Mouse (Mus musculus) cerebellum, adult 11 months (tissue): ENCODE measurements at regions not wholly inside any gene's neighbourhood (a gene's known extent, or its start where the extent isn't known, plus 50 kb on each side); places are given as distances from the start of the nearest gene placed in this dataset.
A peak's percentile ranks its signal among the peaks of the same experiment; 100 is the strongest.

Source experiments
- DNase-seq: peaks from one replicate; pipeline ENCODE4 v3.0.0; 2022

DNA sequence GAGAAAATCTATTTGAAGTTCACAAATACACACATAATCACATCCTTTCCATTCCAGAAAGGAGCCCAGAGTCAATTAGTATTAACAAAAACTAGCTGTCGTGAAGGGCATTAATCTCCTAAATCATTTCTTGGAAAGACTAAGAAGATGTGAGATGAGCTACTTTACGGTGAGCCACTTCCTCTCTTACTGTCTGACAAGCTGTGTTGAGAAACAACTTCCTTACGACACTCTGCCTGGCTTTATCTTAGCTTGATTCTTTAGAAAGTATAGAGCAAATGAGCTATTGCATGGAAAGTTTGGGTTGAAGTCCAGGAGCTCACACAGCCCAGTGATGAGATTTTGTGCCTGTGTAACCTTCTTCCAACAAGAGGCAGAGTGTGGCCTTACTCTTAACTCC lies 85.2 kb upstream of the Tmem150c start:
- DNase-seq: no peak

DNA sequence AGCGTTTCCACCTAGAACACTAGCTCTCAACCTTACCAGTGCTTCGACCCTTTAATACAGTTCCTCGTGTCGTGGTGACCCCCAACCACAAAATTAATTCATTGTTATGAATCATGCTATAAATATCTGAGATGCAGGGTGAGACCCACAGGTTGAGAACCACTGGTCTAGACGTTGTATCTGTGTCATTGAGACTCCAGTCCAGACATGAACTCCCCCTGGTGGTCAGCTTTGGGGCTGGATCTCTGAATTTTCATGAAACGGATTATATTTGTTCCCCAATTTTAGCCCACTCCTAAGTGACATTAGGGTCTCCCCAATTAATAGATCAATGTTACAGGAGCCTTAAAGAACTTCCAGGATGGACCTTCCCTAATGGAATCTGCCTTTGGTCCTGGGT lies 81.3 kb upstream of the Tmem150c start:
- DNase-seq: peak; percentile 43

DNA sequence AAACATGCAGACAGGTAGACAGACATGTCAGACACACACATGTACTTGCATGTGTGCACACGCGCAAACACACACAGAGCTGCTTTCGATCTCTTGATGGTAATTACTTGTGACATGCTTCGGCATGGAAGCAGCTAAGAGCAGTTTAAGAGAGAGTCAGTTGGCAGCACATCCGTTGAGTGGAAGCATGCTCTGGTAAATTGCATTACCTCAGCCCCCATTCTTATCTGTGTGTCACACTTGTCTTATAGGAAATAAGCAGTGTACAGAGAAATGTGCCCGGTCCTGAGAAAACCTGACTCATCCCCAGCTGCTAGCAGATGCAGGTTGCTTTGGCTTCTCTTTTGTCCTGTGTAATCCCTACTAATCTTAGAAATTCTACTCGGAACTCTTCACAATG lies 80.0 kb upstream of the Tmem150c start:
- DNase-seq: no peak

DNA sequence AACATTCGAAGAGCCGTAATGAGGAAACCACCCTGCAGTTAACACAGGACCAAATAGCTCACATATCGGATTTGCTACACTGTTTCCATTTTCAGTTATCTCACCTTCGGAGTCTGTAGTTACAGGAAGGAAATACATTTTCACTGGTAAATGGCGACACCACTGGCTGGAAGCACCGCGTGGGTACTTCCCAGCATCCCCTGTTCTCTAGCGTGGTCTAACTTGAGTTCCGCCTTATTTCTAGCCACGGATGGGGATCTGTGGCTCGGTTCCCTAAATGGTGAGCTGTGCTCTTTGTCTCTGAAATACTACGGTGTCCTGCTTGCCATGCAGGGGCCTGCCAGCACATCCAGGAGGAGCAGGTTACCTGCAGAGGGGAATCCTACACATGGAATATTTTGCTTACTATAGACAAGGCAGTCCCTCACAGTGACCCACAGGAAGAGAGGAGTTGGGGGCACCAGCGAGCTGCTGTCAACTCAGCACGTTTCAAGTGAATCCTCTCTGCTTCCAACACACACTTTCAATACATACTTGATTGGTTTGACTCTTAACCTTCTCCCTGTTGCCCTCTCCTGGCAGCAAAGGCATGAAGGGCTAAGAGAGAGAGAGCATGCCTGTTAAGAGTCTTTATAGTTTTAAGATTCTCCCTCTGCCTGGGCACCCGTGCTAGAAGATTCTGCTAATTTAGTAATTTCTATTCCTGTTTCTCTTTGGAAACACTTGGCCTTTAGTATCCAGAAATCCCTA lies 78.9 kb upstream of the Tmem150c start:
- no peak for DNase-seq

DNA sequence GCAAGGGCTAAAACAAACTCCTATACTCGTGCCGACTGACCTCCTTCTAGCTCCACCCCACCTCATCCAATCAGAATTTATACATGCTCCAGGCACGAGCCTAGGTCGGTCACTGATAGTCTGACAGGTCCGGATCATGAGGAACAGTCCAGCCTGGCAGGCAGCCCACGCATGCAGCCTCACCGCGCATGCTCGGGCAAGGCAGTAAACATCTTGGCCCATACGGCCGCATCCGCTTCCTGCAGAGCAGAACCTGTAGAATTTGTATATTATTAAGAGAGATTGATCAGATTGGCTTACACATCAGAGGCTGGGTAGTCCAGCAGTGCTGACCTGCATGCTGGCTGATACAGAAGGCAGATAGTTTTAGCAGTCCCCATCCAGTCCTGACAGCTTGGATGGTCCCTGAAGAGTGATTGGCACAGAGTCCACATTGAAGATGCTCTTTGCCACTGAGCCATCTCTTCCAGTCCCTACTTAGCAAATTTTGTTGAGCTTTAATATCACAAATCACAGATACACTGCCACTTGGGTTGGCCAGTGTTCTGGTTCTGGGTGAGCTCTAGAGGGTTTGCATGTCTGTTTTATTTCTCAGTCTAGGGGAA lies 78.2 kb upstream of the Tmem150c start:
- no peak for DNase-seq

DNA sequence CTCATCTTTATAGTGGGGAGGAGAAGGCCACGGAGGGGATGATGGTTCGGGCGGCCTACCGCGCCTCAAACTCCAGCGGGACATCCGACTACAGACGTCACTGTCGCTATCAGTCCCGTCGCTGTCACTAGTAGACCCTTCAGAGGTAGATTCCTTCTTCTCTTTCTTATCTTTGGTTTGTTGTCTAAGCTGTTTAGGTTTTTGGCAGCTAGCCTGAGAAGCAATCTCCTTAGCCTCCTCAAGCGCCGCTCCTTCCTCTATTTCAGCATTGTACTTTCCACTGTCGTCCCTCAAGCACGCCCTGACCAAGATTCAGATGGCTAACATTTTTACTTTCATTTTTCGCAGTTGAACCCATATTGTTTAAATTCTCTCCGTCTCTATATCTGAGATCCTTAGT lies 76.7 kb upstream of the Tmem150c start:
- no peak for DNase-seq

DNA sequence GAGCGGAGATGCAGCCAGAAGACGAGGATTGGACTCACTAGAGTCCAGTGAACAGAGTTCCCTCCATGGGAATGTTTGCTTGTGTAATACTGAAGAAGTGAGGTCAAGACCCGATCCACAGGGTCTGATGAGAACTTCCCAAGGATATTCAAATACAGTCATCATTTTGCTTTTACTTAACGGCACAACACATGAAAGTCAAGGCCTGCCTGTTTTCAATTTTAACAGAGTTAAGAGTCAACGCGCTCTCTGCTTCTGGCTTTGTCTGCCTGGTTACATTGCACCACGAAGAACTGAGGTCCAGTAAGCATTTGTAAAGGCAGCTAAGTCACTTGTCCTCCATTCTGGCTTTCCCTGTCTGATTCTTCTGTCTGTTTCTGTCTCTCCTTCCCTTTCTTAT lies 72.5 kb upstream of the Tmem150c start:
- no peak for DNase-seq

DNA sequence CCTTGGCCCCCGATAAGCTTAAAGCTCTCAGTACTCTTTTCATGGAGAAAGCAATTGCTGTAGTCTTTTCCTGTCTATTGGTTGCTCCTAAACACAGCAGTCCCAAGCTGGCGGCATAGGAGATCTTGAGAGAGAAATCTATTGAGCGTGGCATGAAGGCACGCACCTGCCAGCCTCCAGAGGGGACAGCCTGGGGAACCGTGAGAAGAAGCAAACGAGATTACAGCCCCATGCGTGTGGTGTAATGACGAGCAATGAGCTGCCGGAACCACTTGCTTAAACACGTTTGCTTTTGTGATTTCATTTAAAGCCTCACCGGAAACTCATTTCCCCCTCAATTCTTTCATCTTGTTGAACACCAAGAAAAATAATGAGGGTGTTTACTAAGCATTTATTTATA lies 72.0 kb upstream of the Tmem150c start:
- no peak for DNase-seq

DNA sequence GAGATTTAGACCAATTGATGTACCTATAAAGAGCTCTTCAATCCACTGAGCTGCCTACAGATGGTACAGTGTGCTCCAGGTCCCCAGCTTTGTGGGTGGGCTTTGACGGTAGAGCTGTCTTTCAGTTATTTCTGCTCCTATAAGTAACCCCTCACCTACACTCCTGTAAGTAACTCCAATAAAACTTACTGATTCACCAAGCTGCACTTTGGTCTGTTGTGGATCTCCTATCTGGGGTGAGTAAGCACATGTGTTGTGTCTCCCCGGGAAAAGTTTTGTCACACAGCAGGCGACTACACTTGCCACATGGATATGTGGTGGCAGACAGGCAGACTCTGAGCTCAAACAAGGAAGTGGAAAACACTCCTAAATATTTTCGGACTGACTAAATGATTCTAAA lies 70.4 kb upstream of the Tmem150c start:
- no peak for DNase-seq

DNA sequence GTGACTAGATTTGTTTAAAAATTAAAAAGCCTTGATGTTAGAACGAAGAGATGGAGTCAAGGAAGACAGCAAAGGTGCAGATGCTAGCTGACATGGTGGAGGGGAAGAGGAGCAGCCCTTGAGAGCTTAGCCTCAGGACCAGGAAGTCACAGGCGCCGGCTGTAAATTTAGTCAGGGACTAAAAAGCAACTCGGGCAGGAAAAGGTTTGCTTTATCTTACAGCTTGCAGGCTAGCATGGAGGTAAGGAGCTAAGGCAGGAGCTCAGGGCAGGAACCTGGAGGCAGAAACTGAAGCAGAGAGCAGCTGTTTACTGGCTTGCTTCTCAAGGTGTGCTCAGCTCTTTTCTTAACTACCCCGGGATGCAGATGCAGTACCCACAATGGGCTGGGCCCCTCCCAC lies 68.3 kb upstream of the Tmem150c start:
- DNase-seq: no peak

DNA sequence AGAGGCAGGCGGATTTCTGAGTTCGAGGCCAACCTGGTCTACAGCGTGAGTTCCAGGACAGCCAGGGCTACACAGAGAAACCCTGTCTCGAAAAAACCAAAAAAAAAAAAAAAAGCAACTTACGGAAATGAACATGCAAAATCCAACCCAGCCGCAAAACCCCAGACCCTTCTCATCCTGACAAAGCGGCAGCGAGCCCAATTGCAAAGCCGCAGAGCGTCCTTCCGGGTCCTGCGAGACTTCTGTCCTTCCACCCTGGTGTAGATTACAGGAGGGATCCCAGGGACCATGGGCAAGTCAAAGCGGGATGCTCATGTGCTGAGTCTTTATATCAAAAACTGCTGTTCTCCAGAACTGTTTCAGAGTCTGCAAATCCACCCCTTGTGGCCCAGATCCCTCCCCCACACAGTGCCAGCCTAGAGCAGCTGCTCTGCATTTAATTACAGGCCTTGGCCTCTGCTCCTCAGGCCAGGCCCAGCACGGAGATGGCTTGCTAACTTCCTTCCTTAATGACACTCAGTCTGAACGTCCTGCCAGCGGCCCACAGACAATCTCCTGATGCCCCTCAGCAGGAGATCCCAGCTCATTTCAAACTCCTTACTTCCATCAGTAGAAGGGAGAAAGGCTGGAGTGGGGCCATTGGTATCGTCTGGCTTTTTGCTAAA lies 67.1 kb upstream of the Tmem150c start:
- DNase-seq: no peak

DNA sequence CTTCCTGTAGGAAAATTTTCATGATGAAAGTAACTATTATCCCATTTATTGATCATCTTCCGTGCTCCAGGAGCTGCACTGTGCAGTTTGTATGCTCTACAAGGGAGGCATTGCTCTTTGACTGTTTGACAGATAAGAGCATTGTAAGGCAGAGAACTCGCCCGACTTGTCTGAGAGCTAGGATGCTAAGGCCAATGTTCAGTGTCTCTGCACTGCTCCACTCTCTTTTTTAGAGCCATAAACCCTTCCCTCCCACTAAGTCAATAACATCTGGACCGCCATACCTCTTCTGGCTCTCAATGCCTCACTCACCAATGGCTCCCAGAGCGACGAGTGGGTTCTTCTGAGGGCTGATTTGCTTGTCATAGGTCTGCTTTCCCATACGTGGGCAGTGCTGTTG lies 65.9 kb upstream of the Tmem150c start:
- DNase-seq: no peak

DNA sequence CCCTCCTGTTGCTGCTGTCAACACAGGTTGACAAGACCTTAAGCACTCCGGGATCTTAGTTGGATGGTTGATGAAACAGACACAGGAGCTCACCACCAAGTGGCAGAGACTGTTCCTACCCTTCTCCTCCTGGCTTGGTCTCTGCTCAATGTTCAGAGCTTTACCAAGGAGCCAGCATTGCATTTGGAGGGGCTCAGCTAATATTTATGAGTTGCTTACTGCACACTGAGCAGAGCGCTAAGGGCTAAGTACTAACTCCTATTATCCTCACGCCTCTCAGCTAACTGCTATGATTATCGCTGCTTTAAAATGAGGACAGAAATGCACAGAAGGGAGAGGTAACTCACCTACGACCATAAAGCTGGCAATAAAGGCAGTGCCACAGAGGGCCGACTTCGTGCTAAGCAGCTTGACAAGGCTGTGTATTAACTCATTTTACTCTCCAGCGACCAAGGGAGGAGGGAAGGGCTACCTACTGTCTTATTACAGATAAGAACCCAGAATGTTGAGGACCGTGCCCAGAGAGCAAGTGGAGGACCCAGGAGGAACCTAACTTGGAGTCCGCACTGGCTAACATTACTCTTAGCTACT lies 65.3 kb upstream of the Tmem150c start:
- DNase-seq: no peak

DNA sequence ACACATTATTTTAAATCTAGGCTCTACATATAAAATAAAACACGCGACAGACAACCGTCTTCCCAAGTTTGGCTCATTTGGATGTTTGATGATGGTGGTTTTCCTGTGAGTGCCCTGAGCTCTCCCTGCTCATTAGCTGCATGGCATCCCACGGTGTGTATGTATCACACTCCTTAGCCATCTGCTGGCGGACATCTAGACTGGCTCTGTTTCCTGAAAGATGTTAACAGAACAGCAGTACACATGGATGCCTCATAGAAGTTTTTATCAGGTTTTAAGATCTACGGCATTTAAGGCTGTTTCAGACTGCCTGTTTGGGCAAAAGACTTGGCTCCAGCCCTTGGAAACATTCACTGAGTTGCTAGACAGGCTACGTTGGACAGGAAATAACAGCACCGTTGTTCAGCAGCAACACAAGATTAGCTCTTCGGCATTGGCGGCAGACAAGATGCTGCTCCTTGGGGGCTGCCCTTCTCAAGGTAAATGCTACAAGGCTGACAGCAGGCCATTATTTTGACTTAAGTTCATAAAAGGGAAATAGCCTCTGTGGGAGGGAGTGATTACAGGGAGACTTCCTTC lies 61.5 kb upstream of the Tmem150c start:
- no peak for DNase-seq

DNA sequence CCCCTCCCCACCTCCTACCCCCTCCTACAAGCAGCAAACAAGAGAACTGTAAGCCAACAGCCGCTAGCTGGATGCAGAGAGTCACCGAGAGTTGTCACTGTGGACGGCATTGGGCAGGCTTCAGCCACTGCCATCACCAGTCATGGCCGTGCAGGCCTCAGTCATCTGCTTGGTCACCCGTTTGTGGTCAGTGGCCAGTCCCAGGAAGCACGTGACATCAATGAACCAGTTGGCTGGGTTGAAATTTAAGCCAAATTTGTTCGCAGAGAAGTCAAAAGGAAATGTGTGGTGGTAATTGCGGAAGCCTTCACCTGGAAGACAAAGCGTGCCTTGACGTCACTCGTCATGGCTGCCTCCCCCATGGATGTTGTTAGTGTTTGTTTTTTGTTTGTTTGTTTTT lies 60.7 kb upstream of the Tmem150c start:
- DNase-seq: no peak

DNA sequence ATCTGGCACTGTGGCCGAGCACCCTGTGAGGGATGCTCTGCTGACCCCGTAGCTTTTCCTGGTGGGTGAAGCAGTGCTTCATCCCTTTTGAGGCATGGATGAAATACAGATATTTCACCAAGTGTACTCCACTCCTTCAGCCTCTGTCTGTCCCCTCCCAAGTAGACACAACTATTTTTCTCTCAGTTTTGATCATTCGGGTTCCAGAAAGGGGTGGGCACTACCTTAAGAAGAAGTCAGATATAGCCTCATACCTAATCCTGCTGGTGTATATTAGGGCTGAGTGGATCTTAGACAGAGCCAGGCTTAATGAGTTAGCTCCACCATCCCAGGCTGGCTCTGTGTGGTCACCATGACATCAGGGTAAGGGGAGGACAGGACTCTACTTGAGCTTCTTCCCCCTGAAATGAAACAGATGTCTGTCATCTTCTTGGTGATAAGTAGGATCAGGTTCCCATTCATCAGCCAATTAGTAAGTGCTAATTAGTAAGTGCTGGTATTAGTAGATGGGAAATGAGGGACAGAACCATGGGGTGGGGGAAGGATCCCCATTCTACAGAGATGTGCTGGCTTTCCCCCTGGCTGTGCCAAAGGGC lies 58.7 kb upstream of the Tmem150c start:
- no peak for DNase-seq

DNA sequence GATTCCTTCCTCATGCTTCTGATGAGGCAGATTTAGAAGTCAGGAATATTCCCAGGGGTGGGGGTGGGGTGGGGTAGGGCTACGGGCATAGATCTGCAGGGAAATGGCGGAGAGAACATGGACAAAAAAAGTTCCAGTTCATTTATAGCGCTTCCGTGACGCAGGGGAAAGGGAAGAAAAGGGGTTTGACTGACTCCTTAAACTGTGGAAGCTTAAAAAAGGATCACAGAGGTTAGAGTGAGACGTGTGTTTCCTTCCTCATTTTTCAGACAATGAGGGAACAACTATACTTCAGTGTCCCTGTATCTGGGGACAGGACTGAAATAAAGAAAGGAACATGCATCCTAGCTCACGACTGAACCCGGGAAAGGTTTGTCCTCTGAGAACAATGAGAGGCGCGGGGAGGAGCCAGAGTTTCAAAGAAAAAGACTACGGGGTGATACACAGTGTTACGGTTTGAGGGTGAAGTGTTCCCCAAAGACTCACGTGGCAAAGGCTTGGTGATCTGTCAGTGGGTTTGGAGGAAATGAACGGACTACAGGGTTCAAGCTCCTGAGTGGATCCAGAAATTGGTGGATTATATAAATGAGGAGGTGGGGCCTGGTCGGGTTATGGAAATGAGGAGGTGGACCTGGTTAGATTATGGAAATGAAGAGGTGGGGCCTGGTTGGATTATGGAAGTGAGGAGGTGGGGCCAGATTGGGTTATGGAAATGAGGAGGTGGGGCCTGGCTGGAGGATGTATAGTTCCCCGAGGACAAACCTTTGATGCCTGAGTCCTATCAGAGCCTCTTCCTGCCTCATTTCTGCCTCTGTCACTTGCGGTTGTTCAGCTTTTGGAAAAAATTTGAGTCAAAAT lies 57.8 kb upstream of the Tmem150c start:
- DNase-seq: no peak

DNA sequence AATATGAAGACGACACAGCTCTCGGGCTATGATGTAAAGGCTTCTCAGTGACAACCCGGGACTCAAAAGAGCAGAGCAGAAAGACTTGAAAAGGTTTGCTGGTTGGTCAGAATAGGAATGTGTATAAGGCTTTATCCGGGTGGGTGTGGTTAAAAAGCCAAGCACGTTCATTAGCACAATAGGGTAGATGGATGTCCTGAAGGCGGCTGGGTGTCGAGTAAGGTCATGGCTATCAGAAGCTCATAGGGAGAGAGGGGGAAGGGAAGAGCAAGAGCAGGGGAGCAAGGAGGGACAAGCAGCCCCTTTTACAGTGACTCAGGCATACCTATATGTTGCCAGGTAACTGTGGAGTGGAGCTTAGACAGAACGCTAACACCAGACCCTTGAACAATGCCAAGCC lies 54.3 kb upstream of the Tmem150c start:
- DNase-seq: no peak

DNA sequence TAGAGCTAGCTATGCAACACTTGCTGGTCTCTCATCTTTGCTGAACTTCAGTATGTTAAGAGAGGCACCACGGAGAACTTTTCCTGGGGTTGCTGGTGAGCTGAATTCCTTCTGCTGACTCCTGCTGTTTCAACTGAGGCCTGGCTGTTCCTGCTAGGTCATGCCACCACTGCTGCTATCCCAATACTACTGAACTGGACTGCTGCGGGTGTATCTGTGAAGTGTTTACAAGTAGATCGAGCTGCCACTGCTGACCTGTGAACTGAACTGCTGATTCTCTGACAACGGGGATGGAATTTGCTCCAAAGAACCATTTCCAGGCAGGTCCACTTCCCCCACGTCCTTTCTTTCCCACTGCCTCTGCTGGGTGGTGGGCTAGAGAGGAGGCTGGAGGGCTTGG lies 51.1 kb upstream of the Tmem150c start:
- no peak for DNase-seq
